Mouse (Mus musculus) neural tube, embryonic 15.5 days (tissue): ENCODE results near the gene Myo1d. TPM values are rescaled to one million over a fixed set of nuclear protein-coding genes. Genes with fewer than 3 reads are reported as not detected.

Source experiments
- ATAC-seq: fragments of 200-750 bp; cut with Nextera tagmentation; 2 replicates; pipeline ENCODE4 v1.8.0; 2017; ENCODE audit warnings: mild to moderate bottlenecking, moderate TSS enrichment, moderate library complexity; ENCODE audit not compliant: low FRiP score
- H3K27ac ChIP-seq: fragments of 300-500 bp; sonication (generic); replicated peaks from 2 replicates; pipeline ENCODE4 v1.5.1; 2015; ENCODE audit warnings: mild to moderate bottlenecking, inconsistent platforms
- H3K27me3 ChIP-seq: fragments of 300-500 bp; sonication (generic); replicated peaks from 2 replicates; pipeline ENCODE4 v1.6.1; 2015; ENCODE audit warnings: inconsistent platforms
- H3K36me3 ChIP-seq: fragments of 300-500 bp; sonication (generic); 2 replicates; pipeline ENCODE4 v1.6.1; 2015; ENCODE audit warnings: inconsistent platforms
- H3K4me1 ChIP-seq: fragments of 300-500 bp; sonication (generic); 2 replicates; pipeline ENCODE4 v1.6.1; 2015; ENCODE audit warnings: inconsistent platforms
- H3K4me2 ChIP-seq: fragments of 300-500 bp; sonication (generic); 2 replicates; pipeline ENCODE4 v1.6.1; 2015; ENCODE audit warnings: inconsistent platforms, mild to moderate bottlenecking, moderate library complexity
- H3K4me3 ChIP-seq: fragments of 300-500 bp; sonication (generic); replicated peaks from 2 replicates; pipeline ENCODE4 v1.5.1; 2015; ENCODE audit warnings: mild to moderate bottlenecking, inconsistent platforms
- H3K9ac ChIP-seq: fragments of 300-500 bp; sonication (generic); replicated peaks from 2 replicates; pipeline ENCODE4 v1.6.1; 2015; ENCODE audit warnings: mild to moderate bottlenecking, inconsistent platforms
- H3K9me3 ChIP-seq: fragments of 300-500 bp; sonication (generic); replicated peaks from 2 replicates; pipeline ENCODE4 v1.6.1; 2016; ENCODE audit warnings: inconsistent platforms
- WGBS: fragments of 180-500 bp; shearing (Covaris S2); methylation state at CpG from one replicate; pipeline ENCODE4 v1.1.7; 2015; ENCODE audit warnings: mixed read lengths; 5-methylcytosine and 5-hydroxymethylcytosine counted together
- polyA plus RNA-seq: library from polyadenylated mRNA; unstranded; fragments of >200 nt; fragmentation: Nextera tagmentation; extraction: Ambion mirVana; gene quantifications from 2 replicates; pipeline ENCODE4 v1.2.1, GENCODE M21; 2015

Myo1d gene
- polyA plus RNA-seq, 1 experiment from 2014 or later = 2.6 TPM

DNA sequence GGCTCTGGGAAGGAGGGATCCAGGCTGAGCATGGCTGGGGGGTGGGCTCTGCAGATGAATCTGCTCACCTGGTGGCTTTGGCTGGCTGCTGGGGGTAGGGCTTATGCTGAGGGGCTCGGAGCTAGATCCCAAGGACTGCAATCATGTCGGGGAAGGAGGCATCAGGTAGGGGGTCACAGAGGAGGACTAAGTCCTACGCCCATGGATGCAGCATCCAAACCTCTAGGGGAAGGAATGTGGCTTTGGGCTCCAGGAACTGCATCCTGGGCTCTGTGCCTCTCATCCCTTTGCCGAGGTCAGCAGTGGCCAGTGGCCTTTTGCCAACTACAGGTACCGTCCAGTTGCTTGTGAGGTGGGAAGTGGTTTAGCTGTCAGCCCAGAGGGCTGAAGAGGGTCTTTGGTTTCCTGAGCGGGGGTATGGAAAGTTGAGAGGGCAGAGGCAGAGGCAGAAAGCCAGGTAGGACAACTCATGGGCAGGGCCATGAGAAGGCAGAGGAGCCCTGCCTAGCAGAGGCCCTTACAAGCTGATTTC lies 296.2 kb downstream of the Myo1d start:
- 77% methylated on average over 6 of the region's 6 CpGs for whole genome bisulfite sequencing
- Histone ChIP-seq H3K9me3 (no peaks in the 10 kb centered on the region), H3K27ac (peak overlapping the region; percentile 81), H3K36me3 (no peaks in the 10 kb centered on the region; the same call in 1 of the 2 replicates), H3K27me3 (no peaks in the 10 kb centered on the region), H3K4me1 (peaks cover 67% of the 10 kb centered on the region), H3K9ac (peak overlapping the region; percentile 28), H3K4me3 (peak overlapping the region; percentile 12; the same call in 1 of the 2 replicates), H3K4me2 (peak overlapping the region; percentile 90)
- no peak for ATAC-seq

DNA sequence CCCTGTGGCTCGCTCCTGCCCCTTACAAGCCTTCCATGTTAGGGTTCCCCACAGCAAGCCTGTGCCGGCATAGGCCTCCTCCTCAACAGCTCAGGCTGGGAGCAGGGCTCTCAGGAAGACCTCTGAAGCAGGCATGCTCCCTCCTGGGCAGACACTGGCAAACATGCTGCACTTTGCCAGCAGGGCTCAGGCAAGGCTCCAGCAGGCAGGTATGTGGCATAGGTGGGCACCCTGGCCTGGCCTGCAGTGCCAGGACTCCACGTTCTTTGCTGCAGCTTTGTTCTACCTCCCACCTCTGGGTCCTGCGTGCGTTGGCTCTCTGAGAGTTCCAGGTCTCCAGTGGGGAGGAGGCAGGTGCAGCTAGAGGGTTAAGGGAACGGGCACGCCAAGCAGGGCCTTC lies 296.9 kb downstream of the Myo1d start:
- WGBS = 76% methylated on average over 7 of the region's 7 CpGs
- H3K27me3 ChIP-seq = no peaks in the 10 kb centered on the region
- peaks cover 63% of the 10 kb centered on the region for H3K4me1 ChIP-seq
- no peaks in the 10 kb centered on the region; the same call in 1 of the 2 replicates for H3K36me3 ChIP-seq
- H3K27ac ChIP-seq = peak overlapping the region; percentile 81
- H3K9ac ChIP-seq = peak overlapping the region; percentile 28; the same call in 1 of the 2 replicates
- H3K9me3 ChIP-seq = no peaks in the 10 kb centered on the region
- peak overlapping the region; percentile 90 for H3K4me2 ChIP-seq
- no peak for ATAC-seq
- peak overlapping the region; percentile 12; the same call in 1 of the 2 replicates for H3K4me3 ChIP-seq

DNA sequence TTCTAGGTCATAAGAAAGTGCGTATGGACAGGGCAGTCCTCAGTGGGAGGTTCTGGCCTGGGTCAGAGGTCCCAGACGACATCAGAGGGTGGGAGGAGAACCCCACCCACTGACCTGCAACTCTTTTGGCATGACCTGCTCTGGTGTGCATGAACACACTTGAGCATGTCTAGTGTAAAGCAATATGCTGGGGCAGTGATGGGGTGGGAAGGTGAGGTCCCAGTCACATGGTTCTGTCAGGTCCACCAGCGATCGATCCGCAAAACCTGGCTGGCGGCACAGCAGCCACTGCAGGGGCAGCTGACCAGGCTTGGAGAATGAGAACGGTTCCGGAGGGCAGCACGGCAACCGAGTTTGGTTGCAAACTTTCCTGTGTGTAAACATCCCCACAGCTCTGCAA lies 297.5 kb downstream of the Myo1d start:
- H3K36me3 ChIP-seq = no peaks in the 10 kb centered on the region; the same call in 1 of the 2 replicates
- no peaks in the 10 kb centered on the region for H3K9me3 ChIP-seq
- ATAC-seq = no peak
- H3K4me2 ChIP-seq = peak overlapping the region; percentile 90
- H3K27ac ChIP-seq = peak overlapping the region; percentile 81; the same call in 1 of the 2 replicates
- 82% methylated on average over 10 of the region's 10 CpGs for WGBS
- 0 out of 2 replicates have a peak overlapping the region, but pooled peaks have one; percentile 28 for H3K9ac ChIP-seq
- H3K4me3 ChIP-seq = peak overlapping the region; percentile 12; the same call in 1 of the 2 replicates
- H3K27me3 ChIP-seq = no peaks in the 10 kb centered on the region
- H3K4me1 ChIP-seq = peaks cover 59% of the 10 kb centered on the region

DNA sequence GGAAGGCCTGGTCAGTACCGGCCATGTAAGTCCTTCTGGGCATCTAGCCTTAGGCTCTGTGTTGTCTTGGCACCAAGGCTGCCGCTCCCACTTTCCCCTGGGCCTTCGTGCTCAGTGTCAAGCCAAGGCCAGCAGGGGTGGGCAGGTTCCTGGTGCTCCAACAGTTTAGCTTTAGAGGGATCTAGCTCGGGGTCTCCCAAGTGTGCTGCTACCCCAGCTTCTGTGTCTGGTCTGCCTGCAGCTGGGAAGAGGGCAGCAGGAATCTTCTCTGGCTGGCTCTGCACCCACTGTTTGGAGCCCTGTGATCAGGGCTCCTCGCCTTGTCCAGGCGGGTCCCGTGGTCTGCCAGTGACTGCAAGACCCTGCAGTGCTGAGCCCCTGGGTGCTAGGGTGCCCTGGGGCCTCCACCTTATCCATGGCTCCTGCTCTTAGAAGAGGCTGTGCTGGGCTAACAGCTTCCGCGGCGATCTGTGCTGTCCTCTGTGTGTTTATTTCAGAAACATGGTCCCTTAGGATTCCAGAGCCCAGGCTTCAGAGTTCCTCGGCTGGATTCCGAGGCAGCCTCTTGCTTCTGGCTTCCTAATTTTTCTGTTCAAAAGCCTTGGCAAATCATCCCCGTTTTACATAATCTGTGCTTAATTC lies 298.3 kb downstream of the Myo1d start:
- Histone ChIP-seq H3K27ac (peak overlapping the region; percentile 43), H3K4me3 (peak overlapping the region; percentile 42), H3K4me1 (peaks cover 59% of the 10 kb centered on the region), H3K9ac (peak overlapping the region; percentile 28), H3K9me3 (no peaks in the 10 kb centered on the region), H3K36me3 (no peaks in the 10 kb centered on the region; the same call in 1 of the 2 replicates), H3K27me3 (no peaks in the 10 kb centered on the region), H3K4me2 (peak overlapping the region; percentile 90)
- 57% methylated on average over 13 of the region's 13 CpGs for WGBS
- ATAC-seq = no peak

DNA sequence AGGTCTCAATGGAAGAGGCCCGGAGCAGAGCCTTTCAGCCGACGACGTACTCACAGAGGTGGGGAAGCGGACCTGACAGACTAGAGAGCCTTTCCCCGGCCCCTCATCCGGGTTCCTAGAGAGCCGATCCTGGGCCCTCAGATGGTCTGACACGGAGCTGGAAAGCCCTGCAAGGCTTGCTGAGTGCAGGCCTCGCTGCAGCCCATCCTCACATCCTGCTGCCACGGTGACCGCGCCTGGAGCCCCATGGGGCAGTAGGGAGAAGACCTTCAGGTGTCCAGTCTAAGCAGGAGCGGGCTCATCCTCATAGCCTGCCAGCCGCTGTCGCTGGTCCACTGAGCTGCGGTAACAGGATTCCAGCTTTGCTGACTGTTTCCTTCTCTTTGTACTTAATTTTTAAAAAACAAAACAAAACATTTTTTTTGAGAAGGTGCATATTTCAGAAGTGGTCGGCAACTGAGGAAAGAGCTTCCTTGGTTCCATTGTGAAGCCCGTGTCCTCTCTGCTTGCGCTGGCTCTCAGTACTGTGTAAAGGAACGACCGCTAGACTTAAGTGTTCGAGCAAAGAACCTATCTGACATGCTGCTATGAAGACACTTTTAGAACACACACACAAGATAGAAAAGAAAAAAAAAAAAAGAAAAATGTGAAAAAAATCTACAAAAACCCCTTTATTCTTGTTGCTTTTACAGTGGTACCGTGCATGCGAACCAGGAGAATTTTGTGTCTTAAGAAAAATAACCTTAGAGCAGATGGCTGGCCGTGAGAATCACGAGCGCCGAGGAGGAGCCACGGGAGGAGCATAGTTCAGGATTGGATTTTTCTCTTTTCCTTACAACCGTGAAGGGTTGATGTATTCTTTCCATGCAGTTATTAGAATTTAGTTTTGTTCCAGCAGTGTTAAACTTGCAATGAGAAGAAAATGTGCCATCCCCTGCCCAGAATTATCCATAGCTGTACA lies 299.6 kb downstream of the Myo1d start:
- WGBS = 42% methylated on average over 31 of the region's 31 CpGs
- peak overlapping the region; percentile 95 for H3K9ac ChIP-seq
- ATAC-seq = no peak

DNA sequence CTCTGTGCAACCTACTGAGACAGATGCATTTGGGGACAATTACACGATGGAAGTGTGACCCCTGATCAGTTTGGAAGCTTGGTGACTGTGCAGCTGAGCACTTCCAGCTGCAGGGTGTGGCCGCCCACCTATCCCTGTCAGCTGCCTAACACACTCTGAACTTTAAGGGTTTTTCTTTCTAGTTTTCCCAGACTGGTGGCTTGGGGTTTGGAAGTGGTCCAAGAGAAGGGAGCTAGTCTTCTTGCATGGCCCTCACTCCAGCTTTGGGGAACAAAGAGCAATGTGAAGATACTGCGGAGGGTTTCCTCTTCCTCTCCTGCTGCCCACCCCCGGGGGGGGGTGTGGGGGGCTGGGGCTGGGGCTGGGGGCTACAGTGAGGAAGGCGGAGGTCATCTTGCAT lies 300.4 kb downstream of the Myo1d start:
- no peak for ATAC-seq
- Histone ChIP-seq H3K9ac (peak overlapping the region; percentile 95), H3K36me3 (no peaks in the 10 kb centered on the region; the same call in 1 of the 2 replicates), H3K4me2 (peak overlapping the region; percentile 90), H3K27me3 (no peaks in the 10 kb centered on the region), H3K27ac (peak overlapping the region; percentile 98), H3K9me3 (no peaks in the 10 kb centered on the region), H3K4me1 (peaks cover 50% of the 10 kb centered on the region), H3K4me3 (peak overlapping the region; percentile 87)
- 46% methylated on average over 5 of the region's 5 CpGs for WGBS

More for the DNA sequence above, 299.6 kb downstream of the Myo1d start:
- Histone ChIP-seq H3K4me3 (peak overlapping the region; percentile 87), H3K9me3 (no peaks in the 10 kb centered on the region), H3K4me2 (peak overlapping the region; percentile 90), H3K36me3 (no peaks in the 10 kb centered on the region; the same call in 1 of the 2 replicates), H3K27ac (peak overlapping the region; percentile 98), H3K4me1 (peaks cover 58% of the 10 kb centered on the region), H3K27me3 (no peaks in the 10 kb centered on the region)

DNA sequence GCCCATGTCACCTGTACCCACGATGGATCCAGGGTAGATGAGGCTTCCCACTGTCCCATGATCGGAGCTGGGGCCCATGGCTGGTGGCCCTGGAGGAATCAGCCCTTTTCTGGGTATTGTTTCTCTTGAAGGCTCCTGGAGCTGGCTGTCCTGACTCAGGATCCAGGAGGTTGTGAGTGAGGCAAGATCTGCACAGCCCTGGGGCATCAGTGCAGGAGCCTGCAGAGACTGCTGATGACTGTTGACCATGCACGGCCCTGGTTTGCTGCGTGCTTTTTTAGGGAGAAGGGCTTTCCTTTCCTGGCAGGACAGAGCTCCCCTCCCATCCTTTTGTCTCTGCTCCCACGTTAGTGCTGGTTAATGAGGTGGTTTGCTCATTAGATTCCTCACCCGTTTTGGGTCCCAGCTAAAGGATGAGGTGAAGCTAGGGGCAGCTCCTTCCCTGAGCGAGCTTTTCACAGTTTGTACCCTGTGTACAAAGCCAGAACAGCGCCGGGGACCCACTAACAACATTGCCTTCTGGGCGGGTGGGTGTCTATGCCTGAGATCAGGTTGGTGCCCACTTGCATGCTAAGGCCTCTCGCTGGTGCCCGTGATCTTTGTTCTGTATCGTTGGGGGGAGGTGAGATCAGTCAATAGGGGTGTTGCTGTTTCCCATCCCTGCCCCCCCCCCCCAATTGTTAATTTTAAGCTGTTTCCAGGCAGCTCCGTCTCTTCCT lies 301.0 kb downstream of the Myo1d start:
- Histone ChIP-seq H3K9me3 (no peaks in the 10 kb centered on the region), H3K27ac (peak overlapping the region; percentile 98), H3K9ac (peak overlapping the region; percentile 95), H3K27me3 (no peaks in the 10 kb centered on the region), H3K4me3 (peak overlapping the region; percentile 87), H3K4me2 (peak overlapping the region; percentile 90), H3K36me3 (no peaks in the 10 kb centered on the region; the same call in 1 of the 2 replicates), H3K4me1 (peaks cover 44% of the 10 kb centered on the region)
- no peak for ATAC-seq
- WGBS = 28% methylated on average over 14 of the region's 14 CpGs

DNA sequence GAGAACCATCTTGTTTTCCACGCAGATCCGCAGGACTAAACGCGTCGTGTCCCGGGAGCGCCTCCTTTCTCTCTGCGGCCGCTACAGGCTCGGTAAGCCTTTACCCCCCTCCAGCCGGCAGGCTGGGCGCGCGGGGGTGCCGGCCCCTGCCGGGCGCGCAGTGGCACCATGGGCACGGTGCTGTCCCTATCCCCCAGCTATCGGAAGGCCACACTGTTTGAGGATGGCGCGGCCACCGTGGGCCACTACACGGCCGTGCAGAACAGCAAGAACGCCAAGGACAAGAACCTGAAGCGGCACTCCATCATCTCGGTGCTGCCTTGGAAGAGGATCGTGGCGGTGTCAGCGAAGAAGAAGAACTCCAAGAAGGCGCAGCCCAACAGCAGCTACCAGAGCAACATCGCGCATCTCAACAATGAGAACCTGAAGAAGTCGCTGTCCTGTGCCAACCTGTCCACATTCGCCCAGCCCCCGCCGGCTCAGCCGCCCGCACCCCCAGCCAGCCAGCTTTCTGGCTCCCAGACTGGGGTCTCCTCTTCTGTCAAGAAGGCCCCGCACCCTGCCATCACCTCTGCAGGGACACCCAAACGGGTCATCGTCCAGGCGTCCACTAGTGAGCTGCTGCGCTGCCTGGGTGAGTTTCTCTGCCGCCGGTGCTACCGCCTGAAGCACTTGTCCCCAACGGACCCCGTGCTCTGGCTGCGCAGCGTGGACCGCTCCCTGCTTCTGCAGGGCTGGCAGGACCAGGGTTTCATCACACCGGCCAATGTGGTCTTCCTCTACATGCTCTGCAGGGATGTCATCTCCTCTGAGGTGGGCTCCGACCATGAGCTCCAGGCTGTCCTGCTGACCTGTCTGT lies 302.3 kb downstream of the Myo1d start:
- peak overlapping the region; percentile 90 for H3K4me2 ChIP-seq
- H3K4me1 ChIP-seq = peaks cover 31% of the 10 kb centered on the region
- H3K27me3 ChIP-seq = no peaks in the 10 kb centered on the region
- peak; percentile 45 for ATAC-seq
- no peaks in the 10 kb centered on the region for H3K9me3 ChIP-seq
- 9% methylated on average over 55 of the region's 55 CpGs for WGBS
- peak overlapping the region; percentile 95 for H3K9ac ChIP-seq
- H3K27ac ChIP-seq = peak overlapping the region; percentile 98
- peak overlapping the region; percentile 87 for H3K4me3 ChIP-seq
- H3K36me3 ChIP-seq = peaks cover 6% of the 10 kb centered on the region; the same call in 1 of the 2 replicates

DNA sequence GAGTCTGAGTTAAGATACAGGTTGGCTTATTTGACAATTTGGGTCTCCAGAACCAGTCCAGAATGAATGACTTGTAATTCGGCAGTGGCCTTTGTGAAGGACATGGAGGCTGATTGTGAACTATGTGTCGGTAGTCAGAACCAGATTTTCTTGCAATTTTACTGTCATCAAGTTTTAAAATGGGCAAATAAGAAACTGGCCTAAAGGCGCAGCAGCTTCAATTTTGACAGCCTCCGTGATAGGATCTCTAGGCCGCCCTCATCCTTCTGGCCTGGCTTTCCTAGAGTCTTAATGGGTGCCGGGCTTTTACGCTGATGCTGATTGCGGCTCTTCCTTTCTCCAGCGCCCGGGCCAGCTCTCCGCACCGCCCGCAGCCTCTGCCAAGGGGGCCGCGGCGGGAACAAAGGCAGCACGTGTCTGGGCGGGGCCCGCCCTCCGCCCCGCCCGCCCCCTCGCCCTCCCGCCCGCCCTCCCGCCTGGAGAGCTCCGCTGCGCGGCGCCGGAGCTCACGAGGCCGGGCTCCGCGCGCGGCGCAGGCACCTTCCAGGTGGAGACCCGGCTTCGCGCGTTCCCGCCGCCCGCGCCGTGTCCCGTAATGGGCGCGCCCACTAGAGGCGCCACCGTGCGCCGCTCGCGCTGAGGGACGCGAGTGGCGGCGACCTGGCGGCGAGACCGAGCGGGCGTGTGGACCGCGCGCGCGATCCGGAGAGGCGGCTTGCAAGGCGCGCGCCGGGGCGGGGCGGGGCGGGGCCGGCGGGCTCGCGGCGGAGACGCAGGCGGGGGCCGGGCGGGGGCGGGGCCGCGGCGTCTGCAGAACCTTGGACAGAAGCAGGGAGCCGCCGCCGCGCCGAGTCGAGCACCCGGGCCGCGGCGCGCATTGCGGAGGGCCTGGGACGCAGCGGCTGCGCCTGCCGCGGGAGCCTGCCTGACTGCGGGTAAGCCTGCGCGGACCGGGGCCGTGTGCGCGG lies 303.3 kb downstream of the Myo1d start, which contains the start of gene Cdk5r1:
Cdk5r1 (plus strand) TSS at position 802 of the 968 bp plus-strand sequence.
- H3K9ac ChIP-seq = peak within 1 kb of the TSS; percentile 95
- H3K4me2 ChIP-seq = peak within 1 kb of the TSS; percentile 90
- peak within 1 kb of the TSS; percentile 98 for H3K27ac ChIP-seq
- peaks cover 22% of the 10 kb centered on the region for H3K4me1 ChIP-seq
- H3K9me3 ChIP-seq = no peaks in the 10 kb centered on the region
- under 1% methylated on average over 89 of the region's 116 CpGs for WGBS
- peak; percentile 90 for ATAC-seq
- H3K36me3 ChIP-seq = peaks cover 13% of the 10 kb centered on the region; the same call in 1 of the 2 replicates
- H3K4me3 ChIP-seq = peak within 1 kb of the TSS; percentile 87
- H3K27me3 ChIP-seq = no peaks in the 10 kb centered on the region
